Mouse (Mus musculus): ENCODE measurements at regions not wholly inside any gene's neighbourhood (a gene's known extent, or its start where the extent isn't known, plus 50 kb on each side); places are given as distances from the start of the nearest gene placed in this dataset.
A peak's percentile ranks its signal among the peaks of the same experiment; 100 is the strongest.

DNA sequence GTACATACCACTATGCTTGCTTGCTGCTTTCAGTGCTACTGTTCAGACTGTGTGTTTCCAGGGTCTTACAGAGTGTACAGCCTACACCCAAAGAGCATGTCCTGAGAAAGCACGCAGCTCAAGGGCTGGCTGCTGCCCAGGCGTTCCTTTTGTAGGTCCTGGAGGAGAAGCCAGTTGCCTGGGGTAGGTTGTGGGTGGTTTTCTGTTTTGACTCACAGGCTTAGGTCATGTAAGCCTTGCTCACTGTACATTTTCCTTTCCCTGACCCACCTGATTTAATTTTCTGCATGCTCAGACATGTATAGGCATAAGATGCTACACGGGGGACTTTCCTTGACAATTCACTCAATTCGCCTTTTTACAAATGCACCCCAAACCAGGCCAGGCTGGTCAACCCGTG, 172.9 kb upstream of the Wdfy3 start:
- ATAC-seq: no peak
- WGBS: 81% methylated on average over 5 of the region's 5 CpGs
- Histone ChIP-seq H3K36me3 (no peaks in the 10 kb centered on the region), H3K27me3 (no peaks in the 10 kb centered on the region), H3K9me3 (no peaks in the 10 kb centered on the region), H3K4me1 (replicated peaks) (no peaks in the 10 kb centered on the region), H3K27ac (no peak overlapping the region), H3K4me3 (replicated peaks) (no peak overlapping the region), H3K9ac (replicated peaks) (no peak overlapping the region), H3K4me2 (replicated peaks) (no peak overlapping the region)

DNA sequence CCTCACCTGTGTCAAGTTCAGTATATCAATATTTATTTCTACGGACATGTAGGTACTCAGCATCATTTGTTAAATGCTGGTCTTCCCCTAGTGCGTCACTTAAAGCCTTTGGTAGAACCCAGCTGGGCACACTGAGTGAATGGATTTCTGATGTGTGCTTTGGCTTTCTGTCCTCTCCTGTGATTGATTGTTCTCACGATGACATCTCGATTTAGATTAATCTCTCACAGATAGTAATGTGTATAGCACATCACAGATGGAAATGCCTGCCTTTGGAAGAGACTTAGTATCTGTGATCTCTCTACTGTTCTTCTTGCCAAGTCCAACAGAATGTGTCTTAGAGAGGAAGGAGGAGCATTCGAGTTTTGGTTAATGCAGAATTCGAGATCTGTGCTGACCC, 175.0 kb upstream of the Wdfy3 start:
- Histone ChIP-seq H3K4me2 (replicated peaks) (no peak overlapping the region), H3K36me3 (no peaks in the 10 kb centered on the region), H3K27me3 (no peaks in the 10 kb centered on the region), H3K27ac (no peak overlapping the region), H3K4me1 (replicated peaks) (peaks cover 7% of the 10 kb centered on the region; the same call in 1 of the 2 replicates), H3K9me3 (no peaks in the 10 kb centered on the region), H3K9ac (replicated peaks) (no peak overlapping the region), H3K4me3 (replicated peaks) (no peak overlapping the region)
- ATAC-seq: no peak
- 89% methylated on average over 6 of the region's 6 CpGs for WGBS

DNA sequence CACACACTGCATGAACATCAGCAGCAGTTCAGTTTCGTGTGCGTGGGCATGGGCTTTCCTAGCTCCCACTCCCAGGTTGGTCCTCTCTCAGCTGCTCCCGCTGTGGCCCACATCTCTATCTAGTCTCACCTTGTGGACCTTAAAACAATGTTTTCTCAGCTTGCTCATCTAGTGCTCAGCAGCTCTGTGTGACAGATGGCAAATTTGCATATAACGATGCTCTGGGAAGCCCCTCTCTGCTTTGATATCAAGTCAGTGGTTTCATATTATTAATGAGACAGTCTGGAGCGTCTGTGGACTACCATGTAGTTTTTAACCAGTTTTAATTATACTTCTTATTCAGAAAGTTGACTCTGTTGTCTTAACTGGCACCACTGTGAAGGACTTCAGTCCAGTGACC, 179.0 kb upstream of the Wdfy3 start:
- no peak overlapping the region for H3K4me3 ChIP-seq (replicated peaks)
- H3K36me3 ChIP-seq: no peaks in the 10 kb centered on the region
- H3K9me3 ChIP-seq: no peaks in the 10 kb centered on the region
- peak; percentile 56; the same call in 1 of the 2 replicates for ATAC-seq
- 70% methylated on average over 5 of the region's 5 CpGs for WGBS
- H3K4me1 ChIP-seq (replicated peaks): peaks cover 7% of the 10 kb centered on the region; the same call in 1 of the 2 replicates
- no peak overlapping the region for H3K9ac ChIP-seq (replicated peaks)
- H3K4me2 ChIP-seq (replicated peaks): no peak overlapping the region
- H3K27ac ChIP-seq: no peak overlapping the region
- H3K27me3 ChIP-seq: no peaks in the 10 kb centered on the region

DNA sequence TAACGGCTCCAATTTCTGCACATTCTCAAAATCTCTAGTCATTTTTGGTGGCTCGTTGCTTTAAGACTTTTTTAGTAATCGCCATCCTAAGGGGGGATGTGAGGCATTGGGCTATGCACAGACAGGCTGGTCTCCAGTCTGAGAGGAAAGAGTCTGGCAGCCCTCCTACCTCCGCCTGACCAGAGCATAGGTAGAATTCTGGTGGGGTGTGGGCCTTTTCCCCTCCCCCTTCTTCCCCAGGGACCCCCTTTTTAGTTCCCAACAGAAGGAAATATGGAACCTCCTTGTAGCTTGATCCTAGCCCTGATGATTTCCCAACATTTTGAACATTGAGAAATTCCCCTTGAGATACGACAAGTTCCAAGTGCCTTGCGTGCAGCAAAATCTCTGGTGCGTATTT, 181.4 kb upstream of the Wdfy3 start:
- no peak overlapping the region for H3K4me3 ChIP-seq (replicated peaks)
- 92% methylated on average over 7 of the region's 7 CpGs for WGBS
- H3K27me3 ChIP-seq: no peaks in the 10 kb centered on the region
- no peak overlapping the region for H3K4me2 ChIP-seq (replicated peaks)
- no peak overlapping the region for H3K27ac ChIP-seq
- no peaks in the 10 kb centered on the region for H3K9me3 ChIP-seq
- no peaks in the 10 kb centered on the region for H3K36me3 ChIP-seq
- no peak overlapping the region for H3K9ac ChIP-seq (replicated peaks)
- ATAC-seq: no peak
- H3K4me1 ChIP-seq (replicated peaks): peaks cover 7% of the 10 kb centered on the region; the same call in 1 of the 2 replicates

DNA sequence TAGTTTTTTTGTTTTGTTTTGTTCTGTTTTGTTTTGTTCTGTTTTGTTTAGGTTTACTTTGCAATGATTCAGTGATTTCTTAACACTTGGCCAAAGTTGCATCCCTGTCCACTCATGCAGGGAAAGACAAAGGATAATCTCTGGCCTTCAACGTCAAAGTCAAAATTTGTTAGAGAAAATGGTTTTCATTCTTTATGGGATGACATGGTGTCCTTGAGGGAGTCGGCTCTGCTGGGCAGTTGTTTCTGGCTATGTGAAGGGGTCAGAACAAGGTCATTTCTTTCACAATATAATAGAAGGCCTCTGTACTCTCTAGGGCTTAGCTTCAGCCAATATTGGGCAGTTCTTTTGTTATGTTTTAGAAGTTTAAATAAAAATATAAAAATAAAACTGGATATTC, 184.1 kb upstream of the Wdfy3 start:
- H3K27ac ChIP-seq: no peak overlapping the region
- WGBS: 8% methylated on average over 2 of the region's 2 CpGs
- ATAC-seq: no peak

DNA sequence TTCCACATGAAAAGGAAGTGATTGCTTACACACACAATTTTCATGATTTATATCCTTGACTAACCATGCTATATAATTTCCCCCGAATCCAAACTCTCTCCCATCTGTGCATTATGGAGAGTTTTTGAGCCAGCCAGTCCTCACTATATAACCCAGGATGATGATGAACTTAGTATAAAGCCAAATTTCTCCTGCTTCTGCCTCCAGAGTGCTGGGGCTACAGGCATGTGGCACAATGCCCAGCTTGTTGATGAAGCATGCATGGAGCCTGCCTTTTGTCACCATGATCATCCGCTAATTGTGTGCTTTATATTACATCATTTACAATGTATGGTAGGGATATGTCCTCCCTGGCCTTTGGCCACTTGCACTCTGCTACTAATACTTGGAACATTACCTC, 187.4 kb upstream of the Wdfy3 start:
- Histone ChIP-seq H3K4me3 (replicated peaks) (no peak overlapping the region), H3K9me3 (no peaks in the 10 kb centered on the region), H3K4me2 (replicated peaks) (no peak overlapping the region), H3K36me3 (no peaks in the 10 kb centered on the region), H3K27ac (no peak overlapping the region), H3K9ac (replicated peaks) (no peak overlapping the region), H3K27me3 (no peaks in the 10 kb centered on the region), H3K4me1 (replicated peaks) (no peaks in the 10 kb centered on the region)
- no peak for ATAC-seq
- 89% methylated on average over 2 of the region's 2 CpGs for WGBS

More for the DNA sequence above, 184.1 kb upstream of the Wdfy3 start:
- Histone ChIP-seq H3K36me3 (no peaks in the 10 kb centered on the region), H3K4me2 (replicated peaks) (no peak overlapping the region), H3K9me3 (no peaks in the 10 kb centered on the region), H3K4me1 (replicated peaks) (0 out of 2 replicates have a peak, but pooled peaks cover 3% of the 10 kb centered on the region), H3K27me3 (no peaks in the 10 kb centered on the region), H3K4me3 (replicated peaks) (no peak overlapping the region), H3K9ac (replicated peaks) (no peak overlapping the region)

DNA sequence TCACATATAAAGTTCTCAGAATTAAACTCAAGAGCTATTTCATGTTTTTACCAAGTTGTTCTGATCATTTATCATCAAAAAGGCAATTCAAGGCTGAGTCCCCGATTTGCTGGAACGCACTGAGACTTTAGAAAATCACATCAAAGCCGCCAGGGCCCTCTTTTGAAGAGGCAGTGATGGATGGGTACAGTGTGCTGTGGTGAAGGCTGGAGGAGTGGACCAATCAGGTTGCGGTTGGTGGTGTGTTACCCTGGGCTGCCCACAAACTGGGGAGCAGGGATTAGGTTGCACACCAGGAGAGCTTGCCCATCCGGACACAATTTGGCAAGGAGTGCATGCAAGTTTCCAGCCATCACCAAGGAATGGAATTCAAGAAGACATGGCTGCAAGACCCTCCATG, 191.9 kb upstream of the Wdfy3 start:
- Histone ChIP-seq H3K9me3 (no peaks in the 10 kb centered on the region), H3K4me1 (replicated peaks) (no peaks in the 10 kb centered on the region), H3K27ac (no peak overlapping the region), H3K4me3 (replicated peaks) (no peak overlapping the region), H3K9ac (replicated peaks) (no peak overlapping the region), H3K27me3 (no peaks in the 10 kb centered on the region), H3K4me2 (replicated peaks) (no peak overlapping the region), H3K36me3 (no peaks in the 10 kb centered on the region)
- ATAC-seq: no peak
- 90% methylated on average over 5 of the region's 5 CpGs for WGBS

DNA sequence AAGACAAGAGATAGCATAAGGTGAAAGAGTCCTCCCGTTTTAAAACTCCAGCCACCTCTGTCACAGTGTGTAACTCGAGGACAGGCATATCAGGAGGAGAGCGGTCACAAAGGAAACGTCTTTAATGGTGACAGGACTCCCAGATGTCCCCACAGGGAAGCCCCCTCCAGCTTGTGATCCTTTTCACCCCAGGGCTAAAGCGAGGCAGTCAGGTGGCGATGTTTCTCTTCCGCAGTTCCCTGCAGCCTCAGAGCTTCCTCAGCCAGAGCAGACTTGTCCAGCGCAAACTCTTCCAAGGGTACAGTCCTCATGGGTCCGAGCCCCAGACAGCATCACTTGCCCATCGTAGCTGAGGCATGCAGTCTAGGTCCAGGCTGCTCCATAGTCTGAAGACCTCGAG, 196.7 kb upstream of the Wdfy3 start:
- no peak overlapping the region for H3K9ac ChIP-seq (replicated peaks)
- no peaks in the 10 kb centered on the region for H3K27me3 ChIP-seq
- 60% methylated on average over 11 of the region's 11 CpGs for WGBS
- H3K4me3 ChIP-seq (replicated peaks): no peak overlapping the region
- H3K4me1 ChIP-seq (replicated peaks): no peaks in the 10 kb centered on the region
- no peaks in the 10 kb centered on the region for H3K36me3 ChIP-seq
- H3K27ac ChIP-seq: no peak overlapping the region
- no peaks in the 10 kb centered on the region for H3K9me3 ChIP-seq
- no peak overlapping the region for H3K4me2 ChIP-seq (replicated peaks)
- no peak for ATAC-seq

DNA sequence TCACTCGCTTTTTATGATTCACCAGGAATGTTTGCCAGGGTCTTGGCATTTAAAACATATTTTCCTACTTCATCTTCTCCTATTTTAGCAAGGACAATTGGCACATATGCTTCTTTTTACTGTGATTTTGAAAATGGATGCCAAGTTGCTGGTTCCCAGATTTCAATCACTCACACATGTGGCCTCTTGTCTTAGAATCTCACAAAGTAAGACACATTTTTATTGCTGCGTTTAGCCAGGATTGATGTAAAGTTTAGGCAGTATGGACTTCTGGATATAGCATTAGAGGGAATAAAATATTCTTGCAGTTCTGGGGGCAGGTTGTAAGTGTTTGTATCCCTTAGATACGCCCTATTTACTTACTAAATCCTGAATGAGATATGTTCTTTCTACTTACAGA, 197.4 kb upstream of the Wdfy3 start:
- Histone ChIP-seq H3K9me3 (no peaks in the 10 kb centered on the region), H3K27me3 (no peaks in the 10 kb centered on the region), H3K9ac (replicated peaks) (no peak overlapping the region), H3K4me1 (replicated peaks) (no peaks in the 10 kb centered on the region), H3K36me3 (no peaks in the 10 kb centered on the region), H3K4me2 (replicated peaks) (no peak overlapping the region), H3K27ac (no peak overlapping the region), H3K4me3 (replicated peaks) (no peak overlapping the region)
- 89% methylated on average over 3 of the region's 3 CpGs for WGBS
- no peak for ATAC-seq

DNA sequence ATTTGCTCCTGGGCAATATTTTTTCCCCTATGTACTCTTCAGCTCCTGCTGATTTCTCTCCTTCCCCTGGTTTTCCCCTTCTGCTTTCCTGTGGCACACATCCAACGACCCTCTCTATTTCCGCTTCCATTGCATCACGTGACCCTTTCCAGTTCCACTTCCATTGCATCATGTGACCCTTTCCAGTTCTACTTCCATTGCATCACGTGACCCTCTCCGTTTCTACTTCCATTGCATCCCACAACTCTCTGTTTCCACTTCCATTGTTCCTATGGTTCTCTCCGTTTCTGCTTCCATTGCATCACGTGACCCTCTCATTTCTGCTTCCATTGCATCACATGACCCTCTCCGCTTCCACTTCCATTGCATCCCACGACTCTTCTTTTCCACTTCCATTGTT, 199.5 kb upstream of the Wdfy3 start:
- H3K9ac ChIP-seq (replicated peaks): no peak overlapping the region
- no peaks in the 10 kb centered on the region for H3K27me3 ChIP-seq
- no peak for ATAC-seq
- H3K4me2 ChIP-seq (replicated peaks): no peak overlapping the region
- H3K36me3 ChIP-seq: no peaks in the 10 kb centered on the region
- 92% methylated on average over 9 of the region's 9 CpGs for WGBS
- no peaks in the 10 kb centered on the region for H3K4me1 ChIP-seq (replicated peaks)
- H3K4me3 ChIP-seq (replicated peaks): no peak overlapping the region
- H3K9me3 ChIP-seq: no peaks in the 10 kb centered on the region
- H3K27ac ChIP-seq: no peak overlapping the region

DNA sequence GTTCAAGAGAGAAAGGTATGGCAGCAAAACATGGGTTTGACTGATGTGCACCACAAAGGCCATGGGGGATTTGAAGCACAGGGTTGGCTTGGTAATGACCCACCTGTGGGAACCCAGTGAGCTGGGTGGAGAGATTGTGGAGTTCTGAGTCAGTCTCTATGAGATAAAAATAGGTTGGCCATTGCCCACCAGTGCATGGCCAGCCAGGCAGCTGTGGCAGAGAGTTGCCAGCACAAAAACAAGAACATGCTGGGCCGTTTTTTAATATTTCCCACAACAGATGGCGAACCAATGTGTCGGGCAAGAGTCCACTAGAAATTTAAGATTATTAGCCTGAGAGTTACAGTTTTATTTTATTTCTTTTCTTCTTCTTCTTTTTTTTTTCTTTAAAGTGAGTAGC, 205.6 kb upstream of the Arhgap24 start:
- H3K4me3 ChIP-seq (replicated peaks): no peak overlapping the region
- H3K9ac ChIP-seq (replicated peaks): no peak overlapping the region
- H3K9me3 ChIP-seq: 0 out of 2 replicates have a peak, but pooled peaks cover 4% of the 10 kb centered on the region
- H3K27ac ChIP-seq: no peak overlapping the region
- H3K36me3 ChIP-seq: no peaks in the 10 kb centered on the region
- 94% methylated on average over 3 of the region's 3 CpGs for WGBS
- H3K27me3 ChIP-seq: no peaks in the 10 kb centered on the region
- ATAC-seq: no peak
- no peaks in the 10 kb centered on the region for H3K4me1 ChIP-seq (replicated peaks)
- H3K4me2 ChIP-seq (replicated peaks): no peak overlapping the region

DNA sequence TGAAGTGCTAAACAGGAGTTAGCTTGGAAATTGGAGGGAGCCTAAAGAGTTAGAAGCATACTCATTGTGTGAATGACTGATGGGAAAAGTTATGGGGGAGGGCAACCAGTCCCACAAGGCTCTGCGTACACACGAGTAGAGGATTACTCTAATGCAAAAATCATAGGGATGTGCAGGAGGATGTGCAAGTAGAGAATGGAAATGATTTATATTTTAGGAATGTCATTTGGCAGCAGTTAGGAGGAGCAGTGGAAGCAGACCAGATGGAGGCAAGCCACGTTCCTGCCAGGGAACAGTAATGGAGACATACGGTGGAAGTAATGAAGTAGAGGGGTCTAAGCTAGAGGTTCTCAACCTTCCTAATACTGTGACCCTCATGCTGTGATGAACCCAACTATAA, 194.1 kb upstream of the Arhgap24 start:
- Histone ChIP-seq H3K36me3 (no peaks in the 10 kb centered on the region), H3K9me3 (no peaks in the 10 kb centered on the region), H3K9ac (replicated peaks) (no peak overlapping the region), H3K27me3 (no peaks in the 10 kb centered on the region), H3K4me3 (replicated peaks) (no peak overlapping the region), H3K4me1 (replicated peaks) (no peaks in the 10 kb centered on the region), H3K27ac (no peak overlapping the region), H3K4me2 (replicated peaks) (no peak overlapping the region)
- 90% methylated on average over 4 of the region's 4 CpGs for WGBS
- no peak for ATAC-seq

DNA sequence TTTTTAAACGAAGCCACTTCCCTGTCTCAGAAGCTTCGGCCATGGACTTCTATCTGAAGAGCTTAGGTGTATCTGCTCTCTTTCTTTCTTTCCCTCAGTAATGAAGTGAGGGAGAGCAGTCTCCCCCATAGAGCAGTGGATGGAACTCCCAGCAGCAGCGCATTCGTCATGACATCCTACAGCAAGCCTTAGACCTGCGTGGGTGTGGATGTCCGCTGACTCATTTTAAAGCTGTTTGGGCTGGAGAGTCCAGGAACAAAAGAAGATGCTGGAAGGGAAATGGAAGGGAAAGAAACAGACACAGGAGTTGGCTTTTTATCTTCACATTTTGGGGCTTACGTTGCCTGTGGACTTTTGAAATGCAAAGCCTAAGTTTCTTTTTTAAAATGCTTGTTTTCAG, 190.3 kb upstream of the Arhgap24 start:
- no peak overlapping the region for H3K27ac ChIP-seq
- H3K9me3 ChIP-seq: no peaks in the 10 kb centered on the region
- 89% methylated on average over 7 of the region's 7 CpGs for WGBS
- no peak overlapping the region for H3K9ac ChIP-seq (replicated peaks)
- H3K27me3 ChIP-seq: no peaks in the 10 kb centered on the region
- no peak overlapping the region for H3K4me3 ChIP-seq (replicated peaks)
- H3K4me2 ChIP-seq (replicated peaks): no peak overlapping the region
- H3K36me3 ChIP-seq: no peaks in the 10 kb centered on the region
- H3K4me1 ChIP-seq (replicated peaks): no peaks in the 10 kb centered on the region
- no peak for ATAC-seq
